Mouse (Mus musculus): ENCODE measurements around the gene Trappc3.

DNA sequence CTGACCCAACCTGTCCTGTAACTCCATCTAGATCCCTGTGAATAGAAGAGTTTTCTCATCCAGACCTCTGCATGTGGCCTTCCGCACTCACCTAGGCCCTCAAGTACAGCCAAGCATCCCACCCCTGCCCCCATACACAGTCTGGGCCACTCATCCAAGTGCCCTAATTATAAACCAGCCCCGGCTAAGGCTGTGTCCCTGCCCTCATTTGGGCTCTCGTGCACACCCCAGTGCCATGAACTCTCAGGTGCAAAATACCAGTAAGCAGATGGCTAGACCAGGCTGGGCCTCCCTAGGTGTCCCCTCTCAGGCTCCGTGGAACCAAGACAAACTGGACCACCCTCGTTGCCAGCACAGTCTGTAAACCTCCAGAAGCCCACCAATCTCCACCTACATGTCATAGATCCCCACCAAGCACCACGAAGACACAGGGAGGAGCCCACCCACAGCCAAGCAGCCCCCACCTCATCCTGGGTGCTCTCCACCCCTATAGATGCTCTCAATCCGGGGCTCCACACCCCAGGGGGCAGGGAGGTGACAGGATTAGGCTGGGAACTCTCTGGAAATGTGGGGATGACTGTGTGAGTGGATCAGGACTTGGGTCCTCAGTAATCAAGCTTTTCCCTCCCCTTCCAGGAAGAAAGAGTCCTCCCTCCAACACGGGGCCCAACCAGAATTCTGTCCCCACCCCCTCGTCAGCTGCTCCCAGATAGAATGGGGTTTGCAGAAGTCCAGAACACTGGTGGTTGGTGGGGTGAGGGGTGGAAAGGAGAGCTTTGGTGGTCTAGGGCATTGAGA is 7.6 kb upstream of the Trappc3 start:
- TF ChIP-seq POLR2A (IDR thresholded peaks at IDR 0.05; ENCODE audit: control insufficient read depth, low read depth, low read length) (no peak), CTCF (IDR thresholded peaks at IDR 0.05; ENCODE audit: control insufficient read depth, insufficient read depth, insufficient replicate concordance, low read depth, low read length) (no peak)
